Mouse (Mus musculus) hindbrain, embryonic 11.5 days (tissue): Measurements from ENCODE around the gene Lamc3. TPM values are rescaled to one million over a fixed set of nuclear protein-coding genes. Genes with fewer than 3 reads are reported as not detected.

ENCODE experiments used
- ATAC-seq: fragments of 200-750 bp; cut with Nextera tagmentation; 2 replicates; pipeline ENCODE4 v1.8.0; 2017; ENCODE audit warnings: mild to moderate bottlenecking, moderate TSS enrichment, moderate library complexity; ENCODE audit not compliant: low FRiP score
- DNase-seq: peaks from one replicate; pipeline ENCODE4 v3.0.0-alpha.2; 2015; ENCODE audit warnings: low spot score
- H3K27ac ChIP-seq: fragments of 300-500 bp; sonication (generic); 2 replicates; pipeline ENCODE4 v1.5.1; 2014; ENCODE audit warnings: mild to moderate bottlenecking, low read depth, low read length
- H3K27me3 ChIP-seq: fragments of 300-500 bp; sonication (generic); 2 replicates; pipeline ENCODE4 v1.6.1; 2014; ENCODE audit warnings: mild to moderate bottlenecking, low read length, moderate library complexity, mixed read lengths; ENCODE audit not compliant: control insufficient read depth, insufficient read depth
- H3K36me3 ChIP-seq: fragments of 300-500 bp; sonication (generic); 2 replicates; pipeline ENCODE4 v1.6.1; 2014; ENCODE audit warnings: mild to moderate bottlenecking, low read length, moderate library complexity, mixed read lengths; ENCODE audit not compliant: control insufficient read depth, insufficient read depth
- H3K4me1 ChIP-seq: fragments of 300-500 bp; sonication (generic); replicated peaks from 2 replicates; pipeline ENCODE4 v1.6.1; 2014; ENCODE audit warnings: low read length, mixed read lengths; ENCODE audit not compliant: control insufficient read depth, insufficient read depth
- H3K4me2 ChIP-seq: fragments of 300-500 bp; sonication (generic); replicated peaks from 2 replicates; pipeline ENCODE4 v1.6.1; 2014; ENCODE audit warnings: mild to moderate bottlenecking, low read depth, low read length
- H3K4me3 ChIP-seq: fragments of 300-500 bp; sonication (generic); 2 replicates; pipeline ENCODE4 v1.5.1; 2014; ENCODE audit warnings: low read depth, low read length
- H3K9ac ChIP-seq: fragments of 300-500 bp; sonication (generic); 2 replicates; pipeline ENCODE4 v1.6.1; 2014; ENCODE audit warnings: low read depth, low read length
- H3K9me3 ChIP-seq: fragments of 300-500 bp; sonication (generic); 2 replicates; pipeline ENCODE4 v1.6.1; 2016; ENCODE audit warnings: low read length; ENCODE audit not compliant: control insufficient read depth
- WGBS: fragments of 180-500 bp; shearing (Covaris S2); extraction: QIAGEN DNeasy Blood & Tissue Kit; methylation state at CpG from one replicate; pipeline ENCODE4 v1.1.7; 2014; 5-methylcytosine and 5-hydroxymethylcytosine counted together
- polyA plus RNA-seq: library from polyadenylated mRNA; unstranded; fragments of >200 nt; fragmentation: Nextera tagmentation; extraction: Ambion mirVana; gene quantifications from 2 replicates; pipeline ENCODE4 v1.2.1, GENCODE M21; 2014

The Lamc3 gene
- polyA plus RNA-seq, 1 experiment from 2014 or later: 5.0 TPM

- Histone ChIP-seq H3K36me3 (no peaks in the 10 kb centered on the region), H3K9me3 (no peaks in the 10 kb centered on the region), H3K9ac (no peak overlapping the region), H3K27me3 (peaks cover 27% of the 10 kb centered on the region), H3K4me2 (no peak overlapping the region), H3K4me1 (0 out of 2 replicates have a peak, but pooled peaks cover 2% of the 10 kb centered on the region), H3K4me3 (no peak overlapping the region), H3K27ac (no peak overlapping the region)
- ATAC-seq: no peak
- WGBS: 59% methylated on average over 1 of the region's 1 CpGs
- DNase-seq: no peak
Observed at GRCm38 (mm10) chr2:31888871-31889270, 1.8 kb downstream of the Lamc3 start.

GRCm38 (mm10) chr2:31891219-31891618 lies 4.1 kb downstream of the Lamc3 start:
- Histone ChIP-seq H3K9me3 (no peaks in the 10 kb centered on the region), H3K4me1 (peaks cover 2% of the 10 kb centered on the region; the same call in 1 of the 2 replicates), H3K4me2 (no peak overlapping the region), H3K36me3 (no peaks in the 10 kb centered on the region), H3K27ac (no peak overlapping the region), H3K9ac (no peak overlapping the region), H3K27me3 (peaks cover 22% of the 10 kb centered on the region), H3K4me3 (no peak overlapping the region)
- DNase-seq (no peak), ATAC-seq (no peak)
- 84% methylated on average over 2 of the region's 2 CpGs for WGBS

GRCm38 (mm10) chr2:31893110-31893669 lies 6.1 kb downstream of the Lamc3 start:
- H3K27ac ChIP-seq: no peak overlapping the region
- WGBS: 66% methylated on average over 10 of the region's 10 CpGs
- H3K4me2 ChIP-seq: no peak overlapping the region
- H3K9me3 ChIP-seq: no peaks in the 10 kb centered on the region
- H3K4me3 ChIP-seq: no peak overlapping the region
- H3K4me1 ChIP-seq: no peaks in the 10 kb centered on the region; the same call in 1 of the 2 replicates
- ATAC-seq (no peak), DNase-seq (no peak)
- H3K27me3 ChIP-seq: peaks cover 5% of the 10 kb centered on the region; the same call in 1 of the 2 replicates
- H3K9ac ChIP-seq: no peak overlapping the region
- H3K36me3 ChIP-seq: no peaks in the 10 kb centered on the region

GRCm38 (mm10) chr2:31894221-31894870 lies 7.3 kb downstream of the Lamc3 start:
- Histone ChIP-seq H3K4me2 (no peak overlapping the region), H3K4me1 (no peaks in the 10 kb centered on the region; the same call in 1 of the 2 replicates), H3K4me3 (no peak overlapping the region), H3K36me3 (no peaks in the 10 kb centered on the region), H3K9ac (no peak overlapping the region), H3K9me3 (no peaks in the 10 kb centered on the region), H3K27ac (no peak overlapping the region), H3K27me3 (no peaks in the 10 kb centered on the region; the same call in 1 of the 2 replicates)
- ATAC-seq (no peak), DNase-seq (no peak)
- 49% methylated on average over 13 of the region's 13 CpGs for WGBS

- no peaks in the 10 kb centered on the region; the same call in 1 of the 2 replicates for H3K4me1 ChIP-seq
- no peaks in the 10 kb centered on the region for H3K27me3 ChIP-seq
- no peak overlapping the region for H3K27ac ChIP-seq
- 65% methylated on average over 4 of the region's 4 CpGs for WGBS
- DNase-seq (no peak), ATAC-seq (no peak)
- no peak overlapping the region for H3K4me3 ChIP-seq
- no peaks in the 10 kb centered on the region for H3K9me3 ChIP-seq
- no peak overlapping the region for H3K9ac ChIP-seq
- no peak overlapping the region for H3K4me2 ChIP-seq
- H3K36me3 ChIP-seq: no peaks in the 10 kb centered on the region
Observed at GRCm38 (mm10) chr2:31900932-31901331, 13.8 kb downstream of the Lamc3 start.

GRCm38 (mm10) chr2:31901659-31902362 lies 14.7 kb downstream of the Lamc3 start:
- H3K9me3 ChIP-seq: no peaks in the 10 kb centered on the region
- H3K4me2 ChIP-seq: no peak overlapping the region
- no peak overlapping the region for H3K9ac ChIP-seq
- H3K36me3 ChIP-seq: no peaks in the 10 kb centered on the region
- no peak overlapping the region for H3K4me3 ChIP-seq
- no peaks in the 10 kb centered on the region for H3K27me3 ChIP-seq
- no peak for DNase-seq
- H3K4me1 ChIP-seq: no peaks in the 10 kb centered on the region; the same call in 1 of the 2 replicates
- H3K27ac ChIP-seq: no peak overlapping the region
- 53% methylated on average over 4 of the region's 4 CpGs for WGBS
- no peak for ATAC-seq

GRCm38 (mm10) chr2:31904089-31904488 lies 17.0 kb downstream of the Lamc3 start:
- no peaks in the 10 kb centered on the region for H3K27me3 ChIP-seq
- H3K4me1 ChIP-seq: no peaks in the 10 kb centered on the region; the same call in 1 of the 2 replicates
- ATAC-seq: no peak
- no peak overlapping the region for H3K4me2 ChIP-seq
- no peak overlapping the region for H3K4me3 ChIP-seq
- H3K27ac ChIP-seq: no peak overlapping the region
- no peak for DNase-seq
- no peaks in the 10 kb centered on the region for H3K9me3 ChIP-seq
- H3K36me3 ChIP-seq: no peaks in the 10 kb centered on the region
- WGBS: 12% methylated on average over 6 of the region's 6 CpGs
- H3K9ac ChIP-seq: no peak overlapping the region

- Histone ChIP-seq H3K9me3 (no peaks in the 10 kb centered on the region), H3K36me3 (no peaks in the 10 kb centered on the region), H3K4me3 (no peak overlapping the region), H3K27ac (no peak overlapping the region), H3K27me3 (no peaks in the 10 kb centered on the region), H3K4me2 (no peak overlapping the region), H3K9ac (no peak overlapping the region), H3K4me1 (no peaks in the 10 kb centered on the region; the same call in 1 of the 2 replicates)
- no peak for ATAC-seq
- 11% methylated on average over 8 of the region's 8 CpGs for WGBS
- DNase-seq: no peak
Observed at GRCm38 (mm10) chr2:31904622-31905021, 17.5 kb downstream of the Lamc3 start.
